Mouse (Mus musculus) lung, adult 2 months (tissue): ENCODE results near the gene Morf4l2. TPM values are rescaled to one million over a fixed set of nuclear protein-coding genes. Genes with fewer than 3 reads are reported as not detected.
"Not testable (repeated sequence)": the region's sequence is repeated elsewhere in the genome, so short reads cannot be mapped to it uniquely, and the experiment has no call there.

Source experiments
- DNase-seq: peaks from one replicate; pipeline ENCODE4 v3.0.0; 2022
- H3K4me1 ChIP-seq: fragments of 200-500 bp; 2 replicates; pipeline ENCODE4 v1.6.1; 2011; ENCODE audit warnings: low read length; ENCODE audit not compliant: control insufficient read depth, insufficient read depth
- H3K4me3 ChIP-seq: fragments of 200-500 bp; replicated peaks from 2 replicates; pipeline ENCODE3; 2011; ENCODE audit warnings: low read depth, mild to moderate bottlenecking, control low read depth, low read length; ENCODE audit errors: extremely low read depth
- CTCF ChIP-seq: fragments of 200-500 bp; IDR thresholded peaks from 2 replicates; pipeline ENCODE4 v1.5.1; 2011; ENCODE audit warnings: mild to moderate bottlenecking, low read length, control low read depth; ENCODE audit not compliant: insufficient read depth
- POLR2A ChIP-seq: fragments of 200-500 bp; IDR thresholded peaks from 2 replicates; pipeline ENCODE4 v1.6.1; 2011; ENCODE audit warnings: low read depth, mild to moderate bottlenecking, control low read depth, low read length, borderline replicate concordance; ENCODE audit errors: extremely low read depth
- WGBS: fragments of 180-500 bp; shearing (Covaris S2); methylation state at CpG from one replicate; pipeline ENCODE4 v1.1.7; 2018; 5-methylcytosine and 5-hydroxymethylcytosine counted together
- polyA plus RNA-seq: library from polyadenylated mRNA; depleted of rRNA; stranded (reverse); fragments of >200 nt; gene quantifications from 2 replicates; pipeline ENCODE4 v1.2.3, GENCODE M21; 2012

The Morf4l2 gene
- polyA plus RNA-seq, 1 experiment: 43.0 TPM

- peak; percentile 33 for DNase-seq
- TF ChIP-seq CTCF (peak; percentile 27; the same call in 1 of the 2 replicates), POLR2A (no peak)
- WGBS: 29% methylated on average over 5 of the region's 5 CpGs
- Histone ChIP-seq H3K4me3 (peak overlapping the region; percentile 45), H3K4me1 (no peaks in the 10 kb centered on the region)
Observed at GRCm38 (mm10) chrX:136742661-136743103, 808 bp downstream of the Morf4l2 start.

- DNase-seq: no peak
- TF ChIP-seq CTCF (no peak), POLR2A (no peak)
- H3K4me3 ChIP-seq: peak overlapping the region; percentile 97
- no peaks in the 10 kb centered on the region for H3K4me1 ChIP-seq
- 29% methylated on average over 10 of the region's 10 CpGs for WGBS
Observed at GRCm38 (mm10) chrX:136742241-136742640, 1.2 kb downstream of the Morf4l2 start.

DNA sequence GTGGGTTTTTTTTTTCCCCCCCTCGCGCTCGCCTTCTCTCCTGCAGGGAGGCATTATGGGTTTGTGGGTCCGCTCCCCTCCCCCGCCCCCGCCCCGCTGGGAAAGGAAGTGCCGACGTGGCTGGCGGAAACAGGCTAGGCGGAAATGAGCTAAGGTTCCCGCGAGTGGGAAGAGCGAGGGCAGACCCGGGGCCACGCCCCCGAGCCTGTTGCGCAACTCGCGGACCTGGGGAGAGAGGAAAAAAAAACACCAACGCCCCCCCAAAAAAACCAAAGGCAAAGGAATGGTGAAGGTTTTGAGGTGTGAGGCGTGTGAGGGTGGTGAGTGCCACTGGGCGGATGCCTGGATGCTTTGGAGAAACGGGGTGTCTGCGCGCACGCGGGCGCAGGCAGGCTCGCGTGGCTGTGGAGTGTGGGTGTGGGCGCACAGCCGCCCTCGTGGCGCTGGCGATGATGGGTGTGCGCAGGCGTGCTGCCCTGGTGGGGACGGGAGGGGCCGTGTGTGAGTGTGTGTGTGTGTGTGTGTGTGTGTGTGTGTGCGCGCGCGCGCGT lies 1.8 kb downstream of the Morf4l2 start:
- WGBS: 38% methylated on average over 46 of the region's 46 CpGs
- TF ChIP-seq CTCF (no peak), POLR2A (peak; percentile 50; the same call in 1 of the 2 replicates)
- peak; percentile 82 for DNase-seq
- Histone ChIP-seq H3K4me3 (peak overlapping the region; percentile 97), H3K4me1 (no peaks in the 10 kb centered on the region)

GRCm38 (mm10) chrX:136740791-136741650 lies 2.5 kb downstream of the Morf4l2 start:
- DNase-seq: peak; percentile 85
- 35% methylated on average over 39 of the region's 39 CpGs for WGBS
- no peak for TF ChIP-seq CTCF
- TF ChIP-seq POLR2A: peak; percentile 92

DNA sequence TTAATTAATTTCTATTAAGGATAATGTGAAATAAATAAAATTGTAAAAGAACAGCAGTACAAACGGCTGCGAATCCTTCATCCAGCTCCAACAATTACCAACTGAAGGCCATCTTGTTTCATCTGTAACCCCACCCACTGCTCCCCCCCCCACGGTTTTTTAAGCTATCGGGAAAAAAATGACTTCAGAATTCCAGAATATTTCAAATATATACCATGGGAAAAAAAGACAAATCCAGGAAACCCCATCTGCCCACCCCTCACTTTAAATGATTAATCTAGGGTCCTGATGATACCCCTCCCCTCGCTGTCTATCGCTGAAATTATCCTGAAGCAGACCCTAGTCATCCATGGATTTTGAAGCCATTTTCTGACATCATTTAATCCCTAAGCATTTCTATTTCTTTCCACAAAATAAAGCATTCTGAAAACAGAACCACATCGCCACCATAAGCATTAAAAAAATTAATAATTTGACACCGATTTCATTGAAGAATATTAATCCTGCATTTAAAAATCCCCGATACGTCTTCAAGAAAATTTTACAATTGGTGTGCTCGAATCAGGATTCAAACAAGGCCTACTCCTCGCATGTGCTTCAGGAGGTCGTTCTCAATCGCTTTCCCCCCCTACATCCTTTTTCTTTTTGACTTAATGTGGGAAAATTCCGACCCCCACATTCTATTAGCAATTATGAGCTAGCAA lies 3.3 kb downstream of the Morf4l2 start:
- WGBS: 30% methylated on average over 15 of the region's 15 CpGs
- Histone ChIP-seq H3K4me1 (no peaks in the 10 kb centered on the region), H3K4me3 (peak overlapping the region; percentile 34)
- no peak for TF ChIP-seq CTCF
- TF ChIP-seq POLR2A: no peak
- DNase-seq: no peak

More at GRCm38 (mm10) chrX:136740791-136741650, 2.5 kb downstream of the Morf4l2 start:
- H3K4me3 ChIP-seq: peak overlapping the region; percentile 95
- no peaks in the 10 kb centered on the region for H3K4me1 ChIP-seq

DNA sequence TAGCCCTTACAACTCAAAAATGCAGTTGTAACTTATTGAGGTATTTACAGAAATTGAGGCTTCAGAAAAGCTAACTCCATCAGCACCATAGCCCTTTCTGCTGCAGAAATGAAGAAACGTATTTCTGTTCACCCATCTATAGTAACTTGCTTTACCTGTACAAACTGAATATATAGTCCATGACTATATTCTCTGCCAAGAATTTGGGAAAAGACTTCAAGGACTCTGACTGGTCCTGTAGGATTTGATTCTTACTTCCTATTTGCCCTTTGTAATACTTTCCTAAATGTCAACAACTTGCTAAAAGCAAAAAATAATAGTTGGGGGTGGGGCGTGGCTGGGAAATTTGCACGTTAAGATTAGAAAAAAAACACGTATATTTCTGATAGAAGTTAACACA lies 11.5 kb downstream of the Morf4l2 start:
- no peak overlapping the region for H3K4me3 ChIP-seq
- WGBS: 68% methylated on average over 4 of the region's 4 CpGs
- no peaks in the 10 kb centered on the region for H3K4me1 ChIP-seq
- no peak for DNase-seq
- TF ChIP-seq CTCF: no peak
- no peak for TF ChIP-seq POLR2A

DNA sequence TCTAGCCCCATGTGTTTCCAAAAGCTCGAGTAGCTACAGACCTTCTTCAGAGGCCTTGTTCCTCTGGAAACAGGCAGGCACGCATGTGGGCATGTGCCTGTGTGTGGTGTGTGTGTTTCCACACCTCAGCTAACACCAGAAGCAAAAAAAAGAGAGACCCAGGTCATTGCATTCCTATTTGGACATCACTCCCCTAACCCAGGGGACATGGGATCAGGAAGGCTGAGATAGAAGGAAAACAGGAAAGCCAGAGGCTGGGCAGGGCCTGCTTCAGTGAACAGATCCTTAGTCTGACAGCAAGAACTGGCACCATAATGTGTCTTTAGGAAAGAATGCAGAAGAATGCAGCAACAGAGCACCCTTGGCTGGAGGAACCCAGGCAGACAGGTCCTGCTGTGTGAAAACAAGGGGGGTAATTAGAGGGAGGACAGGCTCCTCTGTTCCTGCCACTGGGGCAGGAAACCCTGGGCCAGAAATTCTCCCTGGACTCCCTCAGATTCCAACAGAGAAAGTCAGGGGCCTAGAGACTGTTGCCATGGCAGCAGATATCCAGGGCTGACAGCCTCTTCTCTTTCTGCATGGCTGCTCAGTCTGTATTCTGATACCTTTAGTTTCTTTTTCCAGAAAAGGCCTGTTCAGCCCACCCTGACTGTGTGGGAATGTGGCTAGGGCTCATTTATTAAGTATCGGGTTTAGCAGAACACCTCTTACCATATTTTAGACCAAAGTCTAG lies 28.6 kb downstream of the Morf4l2 start:
- H3K4me1 ChIP-seq, DNase-seq: not testable (repeated sequence)
- WGBS: 73% methylated on average over 3 of the region's 3 CpGs

GRCm38 (mm10) chrX:136708782-136709181 lies 34.7 kb downstream of the Morf4l2 start:
- H3K4me1 ChIP-seq: peaks cover 3% of the 10 kb centered on the region; the same call in 1 of the 2 replicates
- no peak for TF ChIP-seq CTCF
- DNase-seq: peak; percentile 5
- peak overlapping the region; percentile 75 for H3K4me3 ChIP-seq
- 40% methylated on average over 14 of the region's 14 CpGs for WGBS

More for the DNA sequence above, 28.6 kb downstream of the Morf4l2 start:
- H3K4me3 ChIP-seq: not testable (repeated sequence)

DNA sequence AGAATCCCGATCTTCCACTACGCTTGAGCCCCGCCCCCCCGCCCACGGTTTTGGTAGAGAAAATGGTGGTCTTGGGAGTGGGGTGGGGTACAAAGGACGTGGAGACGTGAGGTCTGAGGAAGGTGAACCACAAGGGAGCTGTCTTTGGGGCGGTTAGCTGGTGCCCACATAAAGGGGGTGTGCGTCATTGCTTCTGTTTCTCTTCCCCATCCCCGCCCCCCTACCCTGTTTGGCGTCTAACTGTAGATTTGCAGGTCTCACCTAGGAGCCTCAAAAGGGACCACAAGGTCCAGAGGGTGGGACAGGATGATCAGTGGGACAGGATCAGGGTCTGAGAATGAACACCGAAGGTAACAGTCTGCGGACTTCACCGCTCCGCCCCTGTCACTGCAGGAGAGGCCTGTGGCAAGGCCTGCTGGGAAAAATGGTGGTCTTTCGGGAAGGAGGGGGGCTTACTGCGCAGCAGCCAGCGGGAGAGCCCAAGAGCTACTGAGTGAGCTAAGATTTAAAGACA lies 35.3 kb downstream of the Morf4l2 start:
- Histone ChIP-seq H3K4me1 (peaks cover 3% of the 10 kb centered on the region; the same call in 1 of the 2 replicates), H3K4me3 (peak overlapping the region; percentile 75)
- TF ChIP-seq POLR2A (no peak), CTCF (no peak)
- 24% methylated on average over 18 of the region's 18 CpGs for WGBS
- DNase-seq: peak; percentile 39
